Mouse (Mus musculus) spleen, adult 2 months (tissue): ENCODE data around the gene Eml6.

Source experiments
- CTCF ChIP-seq: fragments of 200-500 bp; IDR thresholded peaks from 2 replicates; pipeline ENCODE4 v1.5.1; 2011; ENCODE audit warnings: mild to moderate bottlenecking, inconsistent platforms; ENCODE audit not compliant: insufficient read depth, insufficient read length, insufficient replicate concordance; ENCODE audit errors: extremely low read depth
- POLR2A ChIP-seq: fragments of 200-500 bp; IDR thresholded peaks from 2 replicates; pipeline ENCODE4 v1.6.1; 2011; ENCODE audit warnings: low read depth, low read length, inconsistent platforms

- no peak for TF ChIP-seq CTCF
- no peak for TF ChIP-seq POLR2A
Measured at GRCm38 (mm10) chr11:29694754-29695153, 331.1 kb downstream of the Eml6 start.
